Mouse (Mus musculus) intestine, embryonic 15.5 days (tissue): ENCODE measurements around the gene Insl6. TPM values are rescaled to one million over a fixed set of nuclear protein-coding genes. Genes with fewer than 3 reads are reported as not detected.

Experiments
- ATAC-seq: fragments of 200-750 bp; cut with Nextera tagmentation; 2 replicates; pipeline ENCODE4 v1.8.0; 2017; ENCODE audit warnings: moderate TSS enrichment, moderate library complexity
- H3K27ac ChIP-seq: fragments of 300-500 bp; sonication (generic); 2 replicates; pipeline ENCODE4 v1.5.1; 2015; ENCODE audit warnings: mild to moderate bottlenecking, inconsistent platforms
- H3K27me3 ChIP-seq: fragments of 300-500 bp; sonication (generic); replicated peaks from 2 replicates; pipeline ENCODE4 v1.6.1; 2015; ENCODE audit warnings: inconsistent platforms
- H3K36me3 ChIP-seq: fragments of 300-500 bp; sonication (generic); 2 replicates; pipeline ENCODE4 v1.6.1; 2015; ENCODE audit warnings: inconsistent platforms
- H3K4me1 ChIP-seq: fragments of 300-500 bp; sonication (generic); replicated peaks from 2 replicates; pipeline ENCODE4 v1.6.1; 2015; ENCODE audit warnings: inconsistent platforms
- H3K4me2 ChIP-seq: fragments of 300-500 bp; sonication (generic); replicated peaks from 2 replicates; pipeline ENCODE4 v1.6.1; 2015; ENCODE audit warnings: mild to moderate bottlenecking, inconsistent platforms
- H3K4me3 ChIP-seq: fragments of 300-500 bp; sonication (generic); replicated peaks from 2 replicates; pipeline ENCODE4 v1.5.1; 2015; ENCODE audit warnings: inconsistent platforms
- H3K9ac ChIP-seq: fragments of 300-500 bp; sonication (generic); 2 replicates; pipeline ENCODE4 v1.6.1; 2015; ENCODE audit warnings: inconsistent platforms
- H3K9me3 ChIP-seq: fragments of 300-500 bp; sonication (generic); 2 replicates; pipeline ENCODE4 v1.6.1; 2016; ENCODE audit warnings: inconsistent platforms
- WGBS: fragments of 180-500 bp; shearing (Covaris S2); methylation state at CpG from one replicate; pipeline ENCODE4 v1.1.7; 2015; 5-methylcytosine and 5-hydroxymethylcytosine counted together
- polyA plus RNA-seq: library from polyadenylated mRNA; unstranded; fragments of >200 nt; fragmentation: Nextera tagmentation; extraction: Ambion mirVana; gene quantifications from 2 replicates; pipeline ENCODE4 v1.2.1, GENCODE M21; 2015

The Insl6 gene
- 12.8 and 13.8 TPM in 2 replicates for polyA plus RNA-seq

- 3% methylated on average over 31 of the region's 31 CpGs for WGBS
These were observed at the start of gene Insl6 for GRCm38 (mm10) chr19:29325053-29325851. Gene Insl6 (minus strand): TSS chr19:29325356.

GRCm38 (mm10) chr19:29374947-29375346, 49.8 kb upstream of the Insl6 start:
- Histone ChIP-seq H3K36me3 (no peaks in the 10 kb centered on the region), H3K27me3 (no peaks in the 10 kb centered on the region), H3K9me3 (no peaks in the 10 kb centered on the region), H3K4me3 (no peak overlapping the region), H3K27ac (no peak overlapping the region), H3K9ac (no peak overlapping the region), H3K4me1 (no peaks in the 10 kb centered on the region), H3K4me2 (no peak overlapping the region)
- no peak for ATAC-seq
- WGBS: 92% methylated on average over 9 of the region's 9 CpGs

More at GRCm38 (mm10) chr19:29325053-29325851, at the start of gene Insl6:
- H3K9me3 ChIP-seq: no peaks in the 10 kb centered on the region
- peak within 1 kb of the TSS; percentile 70 for H3K4me2 ChIP-seq
- H3K27me3 ChIP-seq: no peaks in the 10 kb centered on the region
- H3K9ac ChIP-seq: peak within 1 kb of the TSS; percentile 39; the same call in 1 of the 2 replicates
- H3K36me3 ChIP-seq: no peaks in the 10 kb centered on the region
- ATAC-seq: peak; percentile 98
- H3K4me3 ChIP-seq: peak within 1 kb of the TSS; percentile 38
- peak within 1 kb of the TSS; percentile 62 for H3K27ac ChIP-seq
- 0 out of 2 replicates have a peak, but pooled peaks cover 2% of the 10 kb centered on the region for H3K4me1 ChIP-seq

- ATAC-seq: no peak
These were observed 48.3 kb upstream of the Insl6 start for GRCm38 (mm10) chr19:29373438-29373837.

GRCm38 (mm10) chr19:29372621-29373020, 47.5 kb upstream of the Insl6 start:
- no peak overlapping the region for H3K9ac ChIP-seq
- no peak overlapping the region for H3K27ac ChIP-seq
- H3K4me2 ChIP-seq: peak overlapping the region; percentile 29; the same call in 1 of the 2 replicates
- H3K4me3 ChIP-seq: no peak overlapping the region
- no peaks in the 10 kb centered on the region for H3K36me3 ChIP-seq
- no peaks in the 10 kb centered on the region for H3K9me3 ChIP-seq
- H3K27me3 ChIP-seq: no peaks in the 10 kb centered on the region
- H3K4me1 ChIP-seq: no peaks in the 10 kb centered on the region
- WGBS: 73% methylated on average over 3 of the region's 3 CpGs
- ATAC-seq: no peak; the same call in 1 of the 2 replicates

More at GRCm38 (mm10) chr19:29373438-29373837, 48.3 kb upstream of the Insl6 start:
- Histone ChIP-seq H3K27ac (no peak overlapping the region), H3K4me3 (no peak overlapping the region), H3K36me3 (no peaks in the 10 kb centered on the region), H3K4me2 (peak overlapping the region; percentile 42; the same call in 1 of the 2 replicates), H3K9me3 (no peaks in the 10 kb centered on the region), H3K4me1 (no peaks in the 10 kb centered on the region), H3K9ac (no peak overlapping the region), H3K27me3 (no peaks in the 10 kb centered on the region)
- WGBS: 42% methylated on average over 11 of the region's 11 CpGs

GRCm38 (mm10) chr19:29372138-29372537, 47.0 kb upstream of the Insl6 start:
- H3K4me2 ChIP-seq: peak overlapping the region; percentile 29
- no peaks in the 10 kb centered on the region for H3K9me3 ChIP-seq
- H3K9ac ChIP-seq: no peak overlapping the region
- ATAC-seq: peak; percentile 32
- H3K4me1 ChIP-seq: no peaks in the 10 kb centered on the region
- no peaks in the 10 kb centered on the region for H3K27me3 ChIP-seq
- H3K36me3 ChIP-seq: no peaks in the 10 kb centered on the region
- no peak overlapping the region for H3K4me3 ChIP-seq
- 48% methylated on average over 4 of the region's 4 CpGs for WGBS
- H3K27ac ChIP-seq: 0 out of 2 replicates have a peak overlapping the region, but pooled peaks have one; percentile 13

GRCm38 (mm10) chr19:29371284-29372081, 46.3 kb upstream of the Insl6 start:
- Histone ChIP-seq H3K9ac (no peak overlapping the region), H3K4me3 (no peak overlapping the region), H3K27me3 (no peaks in the 10 kb centered on the region), H3K4me1 (peaks cover 3% of the 10 kb centered on the region; the same call in 1 of the 2 replicates), H3K27ac (peak overlapping the region; percentile 13; the same call in 1 of the 2 replicates), H3K36me3 (no peaks in the 10 kb centered on the region), H3K9me3 (no peaks in the 10 kb centered on the region), H3K4me2 (peak overlapping the region; percentile 29)
- no peak for ATAC-seq
- WGBS: 58% methylated on average over 18 of the region's 18 CpGs

- WGBS: 76% methylated on average over 7 of the region's 7 CpGs
- H3K27me3 ChIP-seq: no peaks in the 10 kb centered on the region
- H3K4me1 ChIP-seq: peaks cover 3% of the 10 kb centered on the region; the same call in 1 of the 2 replicates
- no peak overlapping the region for H3K27ac ChIP-seq
- no peak for ATAC-seq
- H3K9me3 ChIP-seq: no peaks in the 10 kb centered on the region
- no peaks in the 10 kb centered on the region for H3K36me3 ChIP-seq
- H3K4me3 ChIP-seq: no peak overlapping the region
- no peak overlapping the region for H3K4me2 ChIP-seq
- no peak overlapping the region for H3K9ac ChIP-seq
These were observed 45.6 kb upstream of the Insl6 start for GRCm38 (mm10) chr19:29370545-29371283.

- WGBS: 72% methylated on average over 12 of the region's 12 CpGs
- Histone ChIP-seq H3K27me3 (no peaks in the 10 kb centered on the region), H3K9me3 (no peaks in the 10 kb centered on the region), H3K4me2 (no peak overlapping the region), H3K9ac (no peak overlapping the region), H3K4me3 (no peak overlapping the region), H3K27ac (no peak overlapping the region), H3K36me3 (no peaks in the 10 kb centered on the region), H3K4me1 (peaks cover 3% of the 10 kb centered on the region; the same call in 1 of the 2 replicates)
- ATAC-seq: no peak
These were observed 45.0 kb upstream of the Insl6 start for GRCm38 (mm10) chr19:29370112-29370511.

- Histone ChIP-seq H3K9ac (no peak overlapping the region), H3K27ac (no peak overlapping the region), H3K4me1 (peaks cover 3% of the 10 kb centered on the region; the same call in 1 of the 2 replicates), H3K27me3 (no peaks in the 10 kb centered on the region), H3K36me3 (no peaks in the 10 kb centered on the region), H3K9me3 (no peaks in the 10 kb centered on the region), H3K4me3 (no peak overlapping the region), H3K4me2 (no peak overlapping the region)
- 84% methylated on average over 3 of the region's 3 CpGs for WGBS
- ATAC-seq: no peak
These were observed 43.6 kb upstream of the Insl6 start for GRCm38 (mm10) chr19:29368671-29369309.

GRCm38 (mm10) chr19:29368041-29368440, 42.9 kb upstream of the Insl6 start:
- H3K27ac ChIP-seq: no peak overlapping the region
- WGBS: 91% methylated on average over 2 of the region's 2 CpGs
- peaks cover 3% of the 10 kb centered on the region; the same call in 1 of the 2 replicates for H3K4me1 ChIP-seq

GRCm38 (mm10) chr19:29366969-29367622, 41.9 kb upstream of the Insl6 start, which contains the start of the genes Plgrkt and Cd274:
Gene Plgrkt (minus strand): TSS chr19:29367390.
Gene Cd274 (plus strand): TSS chr19:29367455.
- WGBS: 2% methylated on average over 26 of the region's 26 CpGs
- H3K9me3 ChIP-seq: no peaks in the 10 kb centered on the region

More at GRCm38 (mm10) chr19:29368041-29368440, 42.9 kb upstream of the Insl6 start:
- ATAC-seq: no peak
- Histone ChIP-seq H3K4me2 (no peak overlapping the region), H3K4me3 (no peak overlapping the region), H3K36me3 (no peaks in the 10 kb centered on the region), H3K27me3 (no peaks in the 10 kb centered on the region), H3K9me3 (no peaks in the 10 kb centered on the region), H3K9ac (no peak overlapping the region)

More at GRCm38 (mm10) chr19:29366969-29367622, 41.9 kb upstream of the Insl6 start, which contains the start of the genes Plgrkt and Cd274:
- peak; percentile 90 for ATAC-seq
- H3K9ac ChIP-seq: peak within 1 kb of the TSS; percentile 29
- no peaks in the 10 kb centered on the region for H3K27me3 ChIP-seq
- H3K4me1 ChIP-seq: peaks cover 3% of the 10 kb centered on the region; the same call in 1 of the 2 replicates
- peak within 1 kb of the TSS; percentile 29; the same call in 1 of the 2 replicates for H3K27ac ChIP-seq
- H3K36me3 ChIP-seq: no peaks in the 10 kb centered on the region
- H3K4me3 ChIP-seq: peak within 1 kb of the TSS; percentile 49
- H3K4me2 ChIP-seq: peak within 1 kb of the TSS; percentile 84
